Mouse (Mus musculus) embryonic facial prominence, embryonic 14.5 days (tissue): ENCODE measurements around the gene Slc22a3. TPM values are rescaled to one million over a fixed set of nuclear protein-coding genes. Genes with fewer than 3 reads are reported as not detected.
A peak's percentile ranks its signal among the peaks of the same experiment; 100 is the strongest.

Source experiments
- ATAC-seq: fragments of 200-750 bp; cut with Nextera tagmentation; 2 replicates; pipeline ENCODE4 v1.8.0; 2017; ENCODE audit warnings: low read depth, moderate number of reproducible peaks, moderate TSS enrichment
- DNase-seq: peaks from one replicate; pipeline ENCODE4 v3.0.0-alpha.2; 2015; ENCODE audit warnings: low spot score
- H3K27ac ChIP-seq: fragments of 300-500 bp; sonication (generic); replicated peaks from 2 replicates; pipeline ENCODE4 v1.5.1; 2014; ENCODE audit warnings: low read depth, mild to moderate bottlenecking, low read length, moderate library complexity
- H3K27me3 ChIP-seq: fragments of 300-500 bp; sonication (generic); replicated peaks from 2 replicates; pipeline ENCODE4 v1.6.1; 2014; ENCODE audit warnings: low read length; ENCODE audit not compliant: control insufficient read depth, insufficient read depth
- H3K36me3 ChIP-seq: fragments of 300-500 bp; sonication (generic); 2 replicates; pipeline ENCODE4 v1.6.1; 2014; ENCODE audit warnings: low read length, mixed read lengths; ENCODE audit not compliant: control insufficient read depth, insufficient read depth
- H3K4me1 ChIP-seq: fragments of 300-500 bp; sonication (generic); 2 replicates; pipeline ENCODE4 v1.6.1; 2014; ENCODE audit warnings: antibody characterized with exemption, low read length; ENCODE audit not compliant: control insufficient read depth, insufficient read depth
- H3K4me2 ChIP-seq: fragments of 300-500 bp; sonication (generic); 2 replicates; pipeline ENCODE4 v1.6.1; 2014; ENCODE audit warnings: low read depth, mild to moderate bottlenecking, low read length, moderate library complexity, mixed read lengths
- H3K4me3 ChIP-seq: fragments of 300-500 bp; sonication (generic); 2 replicates; pipeline ENCODE4 v1.5.1; 2014; ENCODE audit warnings: low read depth, mild to moderate bottlenecking, low read length
- H3K9ac ChIP-seq: fragments of 300-500 bp; sonication (generic); 2 replicates; pipeline ENCODE4 v1.6.1; 2014; ENCODE audit warnings: low read depth, mild to moderate bottlenecking, low read length, moderate library complexity, mixed read lengths
- H3K9me3 ChIP-seq: fragments of 300-500 bp; sonication (generic); 2 replicates; pipeline ENCODE4 v1.6.1; 2016; ENCODE audit warnings: low read length; ENCODE audit not compliant: control insufficient read depth
- WGBS: fragments of 180-500 bp; shearing (Covaris S2); extraction: QIAGEN DNeasy Blood & Tissue Kit; methylation state at CpG from one replicate; pipeline ENCODE4 v1.1.7; 2014; 5-methylcytosine and 5-hydroxymethylcytosine counted together
- polyA plus RNA-seq: library from polyadenylated mRNA; unstranded; fragments of >200 nt; fragmentation: Nextera tagmentation; extraction: Ambion mirVana; gene quantifications from 2 replicates; pipeline ENCODE4 v1.2.1, GENCODE M21; 2014

Slc22a3 gene
- polyA plus RNA-seq, 1 experiment from 2014 or later: 0.84 TPM

DNA sequence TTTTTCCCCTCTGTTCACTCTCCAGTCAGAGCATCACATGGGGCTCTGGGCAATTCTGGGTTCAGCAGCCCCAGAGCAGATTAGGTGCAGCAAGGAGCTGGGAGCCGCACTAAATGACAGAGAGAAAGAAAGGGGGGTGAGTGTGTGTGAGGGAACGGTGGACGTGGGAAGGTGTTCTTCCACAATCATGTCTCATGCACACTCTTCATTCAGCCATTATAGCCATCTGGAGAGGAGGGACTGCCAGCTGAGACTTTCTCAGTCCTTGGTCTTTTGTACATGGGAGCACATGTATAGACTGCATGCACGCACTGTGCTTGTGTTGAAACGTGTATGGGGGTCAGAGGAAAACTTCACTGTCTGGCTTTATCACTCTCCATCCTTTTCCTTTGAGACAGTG, 17.6 kb downstream of the Slc22a3 start:
- Histone ChIP-seq H3K9me3 (no peaks in the 10 kb centered on the region), H3K4me1 (no peaks in the 10 kb centered on the region), H3K27me3 (no peaks in the 10 kb centered on the region), H3K27ac (no peak overlapping the region), H3K4me2 (no peak overlapping the region), H3K4me3 (no peak overlapping the region), H3K9ac (no peak overlapping the region), H3K36me3 (no peaks in the 10 kb centered on the region)
- no peak for DNase-seq
- ATAC-seq: no peak
- WGBS: 85% methylated on average over 5 of the region's 5 CpGs

DNA sequence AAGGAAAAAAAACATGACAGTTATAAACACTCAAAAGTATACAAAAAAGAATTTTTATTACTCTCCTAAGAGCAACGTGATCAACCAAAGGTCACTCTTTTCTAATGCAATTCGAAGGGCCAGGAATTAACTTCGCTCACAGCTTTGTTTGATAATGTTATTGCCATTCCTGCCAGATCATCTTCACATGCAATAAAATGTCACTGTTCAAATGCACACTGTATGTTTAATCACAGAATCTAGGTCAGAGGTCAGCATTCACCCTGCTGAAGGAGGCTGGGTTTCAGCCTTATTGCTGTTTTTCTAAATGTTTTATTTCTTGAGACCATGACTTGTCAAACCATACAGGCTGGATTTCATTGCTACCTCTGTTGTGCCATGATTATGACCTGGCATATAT, 21.8 kb downstream of the Slc22a3 start:
- 91% methylated on average over 3 of the region's 3 CpGs for WGBS
- Histone ChIP-seq H3K9ac (no peak overlapping the region), H3K36me3 (no peaks in the 10 kb centered on the region), H3K4me2 (no peak overlapping the region), H3K27ac (no peak overlapping the region), H3K4me3 (no peak overlapping the region), H3K4me1 (no peaks in the 10 kb centered on the region), H3K27me3 (no peaks in the 10 kb centered on the region), H3K9me3 (no peaks in the 10 kb centered on the region)
- DNase-seq (no peak), ATAC-seq (no peak)

- DNase-seq (peak; percentile 64), ATAC-seq (no peak)
- Histone ChIP-seq H3K4me2 (no peak overlapping the region), H3K4me1 (no peaks in the 10 kb centered on the region), H3K36me3 (no peaks in the 10 kb centered on the region), H3K9me3 (no peaks in the 10 kb centered on the region), H3K27ac (no peak overlapping the region), H3K27me3 (no peaks in the 10 kb centered on the region), H3K4me3 (no peak overlapping the region), H3K9ac (no peak overlapping the region)
- WGBS: 41% methylated on average over 2 of the region's 2 CpGs
Measured at GRCm38 (mm10) chr17:12479416-12479815, 28.1 kb downstream of the Slc22a3 start.

DNA sequence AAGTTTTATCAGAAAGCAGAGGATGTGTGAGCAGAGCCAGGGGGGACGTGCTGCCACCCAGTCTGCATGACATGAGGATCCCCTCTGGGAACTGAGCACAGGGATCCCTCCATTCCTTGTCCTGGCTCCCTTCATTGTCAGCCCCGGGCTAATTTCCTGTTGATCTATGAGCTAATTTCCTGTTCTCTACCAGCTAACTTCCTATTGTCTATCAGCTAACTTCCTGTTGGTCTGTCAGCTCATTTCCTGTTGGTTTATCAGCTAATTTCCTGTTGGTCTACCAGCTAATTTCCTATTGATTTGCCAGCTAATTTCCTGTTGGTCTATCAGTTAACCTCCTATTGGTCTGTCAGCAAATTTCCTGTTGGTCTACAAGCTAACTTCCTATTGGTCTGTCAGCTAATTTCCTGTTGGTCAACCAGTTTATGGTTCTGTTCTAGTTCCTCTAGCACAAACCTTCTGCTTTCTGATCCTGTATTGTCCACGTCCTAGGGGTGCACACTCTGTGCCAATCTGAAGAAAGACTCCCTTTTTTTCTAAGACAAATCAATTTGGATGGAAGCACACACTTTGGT, 32.9 kb downstream of the Slc22a3 start:
- no peaks in the 10 kb centered on the region for H3K9me3 ChIP-seq
- WGBS: 74% methylated on average over 3 of the region's 3 CpGs
- H3K4me3 ChIP-seq: no peak overlapping the region
- ATAC-seq (no peak), DNase-seq (no peak)
- H3K4me2 ChIP-seq: no peak overlapping the region
- no peaks in the 10 kb centered on the region for H3K36me3 ChIP-seq
- H3K27me3 ChIP-seq: no peaks in the 10 kb centered on the region
- H3K9ac ChIP-seq: no peak overlapping the region
- no peak overlapping the region for H3K27ac ChIP-seq
- no peaks in the 10 kb centered on the region for H3K4me1 ChIP-seq

GRCm38 (mm10) chr17:12472547-12472946, 35.0 kb downstream of the Slc22a3 start:
- H3K36me3 ChIP-seq: no peaks in the 10 kb centered on the region
- no peak overlapping the region for H3K27ac ChIP-seq
- H3K9ac ChIP-seq: no peak overlapping the region
- 0 out of 2 replicates have a peak, but pooled peaks cover 5% of the 10 kb centered on the region for H3K9me3 ChIP-seq
- no peak for ATAC-seq
- H3K27me3 ChIP-seq: no peaks in the 10 kb centered on the region
- H3K4me1 ChIP-seq: no peaks in the 10 kb centered on the region
- no peak overlapping the region for H3K4me3 ChIP-seq
- no peak for DNase-seq
- no peak overlapping the region for H3K4me2 ChIP-seq

DNA sequence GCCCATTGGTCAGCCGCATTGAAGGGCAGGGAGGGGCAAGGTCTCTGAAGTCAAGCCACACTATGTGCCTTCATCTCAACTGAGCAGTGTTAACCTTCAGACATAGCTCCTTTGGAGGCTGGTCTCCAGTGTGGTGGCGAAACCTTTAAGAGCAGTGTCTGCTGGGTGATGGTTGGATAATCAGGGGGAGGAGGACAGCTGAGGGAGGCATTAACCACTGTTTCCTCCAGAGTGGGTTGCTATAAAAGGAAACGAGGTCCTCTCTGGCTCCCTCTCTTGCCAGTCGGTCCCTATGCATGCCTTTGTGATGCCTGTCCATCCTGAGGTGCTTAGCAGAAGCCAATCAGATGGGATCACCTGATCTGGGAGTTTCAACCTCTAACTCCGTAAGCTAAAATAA, 38.8 kb downstream of the Slc22a3 start:
- Histone ChIP-seq H3K9me3 (0 out of 2 replicates have a peak, but pooled peaks cover 5% of the 10 kb centered on the region), H3K4me1 (no peaks in the 10 kb centered on the region), H3K27ac (no peak overlapping the region), H3K4me3 (no peak overlapping the region), H3K9ac (no peak overlapping the region), H3K27me3 (no peaks in the 10 kb centered on the region), H3K36me3 (no peaks in the 10 kb centered on the region), H3K4me2 (no peak overlapping the region)
- WGBS: 68% methylated on average over 5 of the region's 5 CpGs
- ATAC-seq (no peak), DNase-seq (no peak)

DNA sequence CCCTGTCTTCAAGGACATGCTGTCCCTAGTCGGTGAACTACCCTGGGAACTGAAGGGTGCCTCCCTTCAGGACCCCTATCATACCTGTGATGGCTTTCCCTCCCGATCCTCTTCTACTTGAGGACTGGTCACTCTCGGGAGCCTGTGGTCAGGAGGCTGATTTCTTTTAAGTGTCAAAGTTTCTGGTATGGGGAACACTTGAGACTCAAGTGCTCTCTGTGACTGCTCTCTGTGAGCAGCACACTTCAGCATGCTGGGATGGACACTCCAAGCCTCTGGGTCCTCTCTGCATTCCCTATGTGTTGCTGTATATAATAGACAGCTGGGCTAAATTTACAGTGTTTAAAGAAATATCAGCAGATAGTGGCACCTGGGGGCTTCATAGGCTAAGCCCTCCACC, 39.9 kb downstream of the Slc22a3 start:
- no peak for DNase-seq

GRCm38 (mm10) chr17:12466501-12467000, 41.0 kb downstream of the Slc22a3 start:
- no peak overlapping the region for H3K4me2 ChIP-seq
- no peak for DNase-seq
- 70% methylated on average over 4 of the region's 4 CpGs for WGBS
- H3K9ac ChIP-seq: no peak overlapping the region
- H3K27me3 ChIP-seq: no peaks in the 10 kb centered on the region
- 0 out of 2 replicates have a peak, but pooled peaks cover 6% of the 10 kb centered on the region for H3K9me3 ChIP-seq
- no peak overlapping the region for H3K4me3 ChIP-seq
- no peaks in the 10 kb centered on the region for H3K4me1 ChIP-seq
- no peak for ATAC-seq
- no peaks in the 10 kb centered on the region for H3K36me3 ChIP-seq
- no peak overlapping the region for H3K27ac ChIP-seq

More for the DNA sequence above, 39.9 kb downstream of the Slc22a3 start:
- no peak for ATAC-seq
- H3K27ac ChIP-seq: no peak overlapping the region
- no peak overlapping the region for H3K4me2 ChIP-seq
- 0 out of 2 replicates have a peak, but pooled peaks cover 5% of the 10 kb centered on the region for H3K9me3 ChIP-seq
- WGBS: 84% methylated on average over 3 of the region's 3 CpGs
- H3K27me3 ChIP-seq: no peaks in the 10 kb centered on the region
- no peaks in the 10 kb centered on the region for H3K36me3 ChIP-seq
- no peak overlapping the region for H3K4me3 ChIP-seq
- no peak overlapping the region for H3K9ac ChIP-seq
- H3K4me1 ChIP-seq: no peaks in the 10 kb centered on the region

DNA sequence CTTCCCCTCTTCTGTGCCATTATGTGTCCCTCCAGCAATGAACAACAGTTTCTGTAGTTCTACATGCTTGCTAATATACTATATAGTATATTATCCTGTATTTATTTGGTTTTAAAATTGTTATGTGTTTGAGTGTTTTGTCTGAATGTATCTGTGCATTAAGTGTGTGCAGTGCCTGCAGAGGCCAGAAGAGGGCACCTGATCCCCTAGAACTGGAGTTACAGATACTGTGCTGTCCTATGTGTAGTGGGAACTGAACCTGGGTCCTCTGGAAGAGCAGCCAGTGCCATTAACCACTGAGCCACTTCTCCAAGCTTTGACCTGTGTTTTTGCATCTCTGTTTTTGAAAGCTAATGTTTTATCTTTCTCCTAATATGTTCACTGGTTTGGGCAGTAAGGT, 46.3 kb downstream of the Slc22a3 start:
- Histone ChIP-seq H3K36me3 (no peaks in the 10 kb centered on the region), H3K27me3 (no peaks in the 10 kb centered on the region), H3K9ac (no peak overlapping the region), H3K4me1 (no peaks in the 10 kb centered on the region), H3K4me3 (no peak overlapping the region), H3K9me3 (0 out of 2 replicates have a peak, but pooled peaks cover 5% of the 10 kb centered on the region), H3K4me2 (no peak overlapping the region), H3K27ac (no peak overlapping the region)
- ATAC-seq (no peak), DNase-seq (no peak)
